Mouse (Mus musculus): ENCODE results near the gene Herc2. TPM values are rescaled to one million over a fixed set of nuclear protein-coding genes. Genes with fewer than 3 reads are reported as not detected.

Herc2 gene
- polyA plus RNA-seq, 1 experiment from 2014 or later, result 22.6 TPM

- no peaks in the 10 kb centered on the region for H3K9me3 ChIP-seq (ENCODE audit: low read length)
- H3K27ac ChIP-seq (ENCODE audit: low read length), result no peak overlapping the region
- ATAC-seq (no peak), DNase-seq (ENCODE audit: low spot score) (no peak)
- WGBS, result 81% methylated on average over 3 of the region's 3 CpGs
- no peak overlapping the region for H3K4me2 ChIP-seq (replicated peaks; ENCODE audit: low read depth, low read length)
- no peaks in the 10 kb centered on the region for H3K4me1 ChIP-seq (ENCODE audit: insufficient read depth, low read depth, low read length)
- no peaks in the 10 kb centered on the region for H3K27me3 ChIP-seq (replicated peaks; ENCODE audit: insufficient read depth, low read length)
- H3K9ac ChIP-seq (replicated peaks; ENCODE audit: low read depth), result no peak overlapping the region
- TF ChIP-seq EP300 (IDR thresholded peaks at IDR 0.05) (no peak), CTCF (IDR thresholded peaks at IDR 0.05) (no peak)
- H3K36me3 ChIP-seq (ENCODE audit: insufficient read depth, low read length), result peaks cover 18% of the 10 kb centered on the region
- H3K4me3 ChIP-seq (ENCODE audit: low read depth, low read length), result no peak overlapping the region
These were observed 79.6 kb downstream of the Herc2 start for GRCm38 (mm10) chr7:56129577-56129976.

- Histone ChIP-seq H3K4me3 (ENCODE audit: low read depth, low read length) (no peak overlapping the region), H3K4me1 (ENCODE audit: insufficient read depth, low read depth, low read length) (no peaks in the 10 kb centered on the region), H3K9ac (replicated peaks; ENCODE audit: low read depth) (no peak overlapping the region), H3K36me3 (ENCODE audit: insufficient read depth, low read length) (peaks cover 20% of the 10 kb centered on the region), H3K9me3 (ENCODE audit: low read length) (no peaks in the 10 kb centered on the region), H3K27me3 (replicated peaks; ENCODE audit: insufficient read depth, low read length) (no peaks in the 10 kb centered on the region), H3K27ac (ENCODE audit: low read length) (no peak overlapping the region), H3K4me2 (replicated peaks; ENCODE audit: low read depth, low read length) (no peak overlapping the region)
- ATAC-seq (no peak), DNase-seq (ENCODE audit: low spot score) (no peak)
- TF ChIP-seq EP300 (IDR thresholded peaks at IDR 0.05), result no peak
- TF ChIP-seq CTCF (IDR thresholded peaks at IDR 0.05), result no peak
- 60% methylated on average over 6 of the region's 6 CpGs for WGBS
These were observed 81.6 kb downstream of the Herc2 start for GRCm38 (mm10) chr7:56131548-56131947.

GRCm38 (mm10) chr7:56138706-56139105 is 88.7 kb downstream of the Herc2 start:
- no peak overlapping the region for H3K9ac ChIP-seq (replicated peaks; ENCODE audit: low read depth)
- H3K4me1 ChIP-seq (ENCODE audit: insufficient read depth, low read depth, low read length), result no peaks in the 10 kb centered on the region
- H3K4me2 ChIP-seq (replicated peaks; ENCODE audit: low read depth, low read length), result no peak overlapping the region
- no peak overlapping the region for H3K27ac ChIP-seq (ENCODE audit: low read length)
- no peak for TF ChIP-seq CTCF (IDR thresholded peaks at IDR 0.05)
- no peak for TF ChIP-seq EP300 (IDR thresholded peaks at IDR 0.05)
- H3K4me3 ChIP-seq (ENCODE audit: low read depth, low read length), result no peak overlapping the region
- H3K9me3 ChIP-seq (ENCODE audit: low read length), result no peaks in the 10 kb centered on the region
- no peaks in the 10 kb centered on the region for H3K27me3 ChIP-seq (replicated peaks; ENCODE audit: insufficient read depth, low read length)
- DNase-seq (ENCODE audit: low spot score) (no peak), ATAC-seq (no peak)
- peaks cover 18% of the 10 kb centered on the region for H3K36me3 ChIP-seq (ENCODE audit: insufficient read depth, low read length)
- WGBS, result 86% methylated on average over 7 of the region's 7 CpGs

DNA sequence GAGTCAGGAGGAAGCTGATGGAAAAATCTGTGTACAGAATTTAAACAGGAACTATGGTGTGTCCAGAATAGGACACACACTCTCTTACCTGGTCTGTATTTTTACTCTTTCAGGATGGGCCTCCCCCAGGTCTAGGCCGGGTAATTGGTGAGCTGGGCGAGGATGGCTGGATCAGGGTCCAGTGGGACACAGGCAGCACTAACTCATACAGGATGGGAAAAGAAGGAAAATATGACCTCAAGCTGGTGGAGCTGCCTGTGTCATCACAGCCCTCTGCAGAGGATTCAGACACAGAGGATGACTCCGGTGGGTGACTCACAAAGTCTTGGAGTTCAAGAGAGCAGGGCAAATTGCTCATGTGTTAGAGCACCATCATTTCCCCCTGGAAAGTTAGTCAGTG is 96.4 kb downstream of the Herc2 start:
- Histone ChIP-seq H3K4me3 (ENCODE audit: low read depth, low read length) (no peak overlapping the region), H3K4me2 (replicated peaks; ENCODE audit: low read depth, low read length) (no peak overlapping the region), H3K9ac (replicated peaks; ENCODE audit: low read depth) (no peak overlapping the region), H3K27ac (ENCODE audit: low read length) (no peak overlapping the region), H3K36me3 (ENCODE audit: insufficient read depth, low read length) (peaks cover 34% of the 10 kb centered on the region; the same call in 1 of the 2 replicates), H3K27me3 (replicated peaks; ENCODE audit: insufficient read depth, low read length) (no peaks in the 10 kb centered on the region), H3K4me1 (ENCODE audit: insufficient read depth, low read depth, low read length) (no peaks in the 10 kb centered on the region), H3K9me3 (ENCODE audit: low read length) (no peaks in the 10 kb centered on the region)
- no peak for TF ChIP-seq CTCF (IDR thresholded peaks at IDR 0.05)
- no peak for TF ChIP-seq EP300 (IDR thresholded peaks at IDR 0.05)
- WGBS, result 95% methylated on average over 3 of the region's 3 CpGs
- ATAC-seq (no peak), DNase-seq (ENCODE audit: low spot score) (no peak)

DNA sequence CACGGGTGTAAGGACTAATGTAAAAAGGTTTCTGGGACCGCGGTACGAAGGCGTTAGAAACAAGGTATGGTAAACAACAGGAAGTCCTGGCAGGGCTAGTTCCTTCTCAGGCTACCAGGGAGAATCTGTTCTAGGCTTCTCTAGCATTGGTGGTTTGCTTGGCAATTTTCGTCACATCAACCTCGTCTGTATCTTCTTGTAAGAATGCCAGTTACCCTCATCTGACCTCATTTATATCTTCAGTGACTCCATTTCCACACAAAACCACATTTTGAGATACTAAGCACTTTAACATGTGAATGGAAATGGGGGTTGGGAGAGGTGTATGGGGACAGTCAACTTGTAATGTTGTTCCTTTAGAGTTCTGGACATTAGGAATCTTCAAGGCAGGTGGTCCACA is 98.9 kb downstream of the Herc2 start:
- ATAC-seq (no peak), DNase-seq (ENCODE audit: low spot score) (no peak)
- no peak overlapping the region for H3K27ac ChIP-seq (ENCODE audit: low read length)
- H3K9me3 ChIP-seq (ENCODE audit: low read length), result no peaks in the 10 kb centered on the region
- TF ChIP-seq EP300 (IDR thresholded peaks at IDR 0.05) (no peak), CTCF (IDR thresholded peaks at IDR 0.05) (no peak)
- no peaks in the 10 kb centered on the region for H3K4me1 ChIP-seq (ENCODE audit: insufficient read depth, low read depth, low read length)
- peaks cover 54% of the 10 kb centered on the region; the same call in 1 of the 2 replicates for H3K36me3 ChIP-seq (ENCODE audit: insufficient read depth, low read length)
- no peaks in the 10 kb centered on the region for H3K27me3 ChIP-seq (replicated peaks; ENCODE audit: insufficient read depth, low read length)
- H3K9ac ChIP-seq (replicated peaks; ENCODE audit: low read depth), result no peak overlapping the region
- H3K4me3 ChIP-seq (ENCODE audit: low read depth, low read length), result no peak overlapping the region
- WGBS, result 91% methylated on average over 7 of the region's 7 CpGs
- H3K4me2 ChIP-seq (replicated peaks; ENCODE audit: low read depth, low read length), result no peak overlapping the region

DNA sequence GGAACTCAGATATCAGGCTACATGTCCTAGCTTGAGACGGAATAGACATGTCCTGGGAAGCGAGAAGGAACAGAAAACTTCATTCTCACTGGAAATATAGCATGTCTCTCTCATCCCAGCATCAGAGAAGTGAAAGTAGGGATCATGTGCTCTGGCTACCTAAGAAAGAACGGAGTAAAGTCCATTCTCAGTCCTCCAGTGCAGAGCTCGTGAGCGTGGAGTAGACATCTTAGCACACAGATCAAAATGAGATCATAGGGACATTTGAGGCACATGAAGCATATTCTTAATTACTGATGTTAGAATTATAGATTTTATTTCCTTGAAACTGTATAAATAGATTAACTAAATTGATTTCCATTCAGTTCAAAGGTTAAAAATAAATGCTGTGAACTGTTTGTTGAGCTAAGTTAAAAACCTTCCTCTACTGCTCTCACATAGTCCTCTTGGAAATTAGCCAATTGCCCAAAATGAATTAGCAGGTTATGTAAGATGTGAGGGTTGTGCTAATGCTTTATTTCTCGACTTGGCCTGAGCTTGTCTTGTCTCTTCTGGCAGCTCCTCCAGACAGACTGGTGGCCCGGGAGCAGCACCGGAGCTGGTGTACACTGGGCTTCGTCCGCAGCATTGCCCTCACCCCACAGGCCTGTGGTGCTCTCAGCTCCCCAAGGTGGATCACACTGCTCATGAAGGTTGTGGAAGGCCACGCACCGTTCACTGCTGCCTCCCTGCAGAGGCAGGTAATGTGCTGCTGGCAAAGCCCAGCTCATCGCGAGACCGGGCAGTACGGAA is 102.1 kb downstream of the Herc2 start:
- Histone ChIP-seq H3K27me3 (replicated peaks; ENCODE audit: insufficient read depth, low read length) (no peaks in the 10 kb centered on the region), H3K9ac (replicated peaks; ENCODE audit: low read depth) (no peak overlapping the region), H3K4me1 (ENCODE audit: insufficient read depth, low read depth, low read length) (no peaks in the 10 kb centered on the region), H3K9me3 (ENCODE audit: low read length) (no peaks in the 10 kb centered on the region), H3K4me3 (ENCODE audit: low read depth, low read length) (no peak overlapping the region), H3K27ac (ENCODE audit: low read length) (no peak overlapping the region), H3K36me3 (ENCODE audit: insufficient read depth, low read length) (peaks cover 67% of the 10 kb centered on the region), H3K4me2 (replicated peaks; ENCODE audit: low read depth, low read length) (no peak overlapping the region)
- WGBS, result 93% methylated on average over 16 of the region's 16 CpGs
- DNase-seq (ENCODE audit: low spot score) (no peak), ATAC-seq (no peak)
- TF ChIP-seq CTCF (IDR thresholded peaks at IDR 0.05) (no peak), EP300 (IDR thresholded peaks at IDR 0.05) (no peak)
